Mouse (Mus musculus) heart, postnatal 14 days (tissue): ENCODE data around the gene Hhatl. TPM values are rescaled to one million over a fixed set of nuclear protein-coding genes. Genes with fewer than 3 reads are reported as not detected.

Experiments used
- DNase-seq, 2 experiments: peaks; one replicate each; pipeline ENCODE4 v3.0.0; 2021 to 2022
- intact Hi-C: fragments of 180-260 bp; cut with DNase I; formaldehyde crosslinking; loops from one replicate; pipeline ENCODE4 v1.15.1; 2025
- total RNA-seq, 2 experiments: library from RNA; stranded (reverse); gene quantifications; 2 replicates each; pipeline ENCODE4 v1.2.3; 2021

Gene Hhatl
- total RNA-seq, 2 experiments from 2014 or later = 118 to 123 TPM

- DNase-seq = no peak
Measured at GRCm38 (mm10) chr9:121761091-121761665, 31.1 kb downstream of the Hhatl start.

GRCm38 (mm10) chr9:121760271-121761090 is 31.8 kb downstream of the Hhatl start:
- intact Hi-C loops = loop anchor here (5.0 kb wide), 1 partner anchor 72 kb away; no protein-coding TSS in a partner anchor
- DNase-seq = peak; percentile 78 to 83

More at GRCm38 (mm10) chr9:121761091-121761665, 31.1 kb downstream of the Hhatl start:
- intact Hi-C loops = loop anchor here (5.0 kb wide), 1 partner anchor 71 kb away; no protein-coding TSS in a partner anchor

GRCm38 (mm10) chr9:121759091-121760081 is 32.9 kb downstream of the Hhatl start, which contains the start of gene Zfp651:
TSS of gene Zfp651 (plus strand) at chr9:121759330.
- intact Hi-C loops = loop anchor here (5.0 kb wide), 1 partner anchor 73 kb away; no protein-coding TSS in a partner anchor
- DNase-seq = peak; percentile 78 to 83

GRCm38 (mm10) chr9:121757835-121758814 is 34.2 kb downstream of the Hhatl start:
- intact Hi-C loops = no loop called here
- DNase-seq = no peak

GRCm38 (mm10) chr9:121757432-121757831 is 34.9 kb downstream of the Hhatl start:
- DNase-seq = peak in 1 of 2 experiments; percentile 43
- intact Hi-C loops = no loop called here

GRCm38 (mm10) chr9:121756785-121757184 is 35.5 kb downstream of the Hhatl start:
- DNase-seq = no peak
- intact Hi-C loops = no loop called here

GRCm38 (mm10) chr9:121754624-121755023 is 37.7 kb downstream of the Hhatl start:
- no peak for DNase-seq
- intact Hi-C loops = no loop called here

- intact Hi-C loops = no loop called here
- no peak for DNase-seq
Measured at GRCm38 (mm10) chr9:121752774-121753173, 39.5 kb downstream of the Hhatl start.

- no peak for DNase-seq
- intact Hi-C loops = no loop called here
Measured at GRCm38 (mm10) chr9:121744051-121744450, 48.3 kb downstream of the Hhatl start.

GRCm38 (mm10) chr9:121741168-121741567 is 51.1 kb downstream of the Hhatl start:
- no peak for DNase-seq
- intact Hi-C loops = no loop called here

- intact Hi-C loops = no loop called here
- DNase-seq = no peak
Measured at GRCm38 (mm10) chr9:121740490-121740889, 51.8 kb downstream of the Hhatl start.

Other genes starting within 250 kb of the Hhatl start
- not detected for gene Lyzl4, start 150.4 kb downstream of the Hhatl start, total RNA-seq
- 1 to 10 TPM in 1 of 2 experiments, under 1 TPM in 1; 0.73 to 2.1 TPM for gene Vipr1, start 149.8 kb downstream of the Hhatl start, total RNA-seq
- gene Sec22c, start 87.0 kb downstream of the Hhatl start, total RNA-seq = 1 to 10 TPM; 5.3 to 5.8 TPM
- gene Ss18l2, start 82.2 kb downstream of the Hhatl start, total RNA-seq = 100 to 1,000 TPM; 128 to 131 TPM
- 10 to 100 TPM; 44.8 to 46.5 TPM for gene Nktr, start 73.3 kb downstream of the Hhatl start, total RNA-seq
- 10 to 100 TPM; 89.4 to 91.9 TPM for gene Zfp651, start 33.2 kb downstream of the Hhatl start, total RNA-seq
- 1 to 10 TPM; 6.7 to 6.8 TPM for gene Klhl40, start 14.9 kb downstream of the Hhatl start, total RNA-seq
- gene Ccdc13, start 47.0 kb upstream of the Hhatl start, total RNA-seq = under 1 TPM in 1 of 2 experiments, not detected in 1; 0.38 TPM
- 100 to 1,000 TPM; 203 to 224 TPM for gene Higd1a, start 65.9 kb upstream of the Hhatl start, total RNA-seq
- 1 to 10 TPM; 2.0 to 3.4 TPM for gene Ackr2, start 105.8 kb upstream of the Hhatl start, total RNA-seq
- gene Cyp8b1, start 123.8 kb upstream of the Hhatl start, total RNA-seq = under 1 TPM in 1 of 2 experiments, not detected in 1; 0.10 TPM
- gene Fam198a, start 158.5 kb upstream of the Hhatl start, total RNA-seq = 1 to 10 TPM; 1.7 to 1.8 TPM
- gene Pomgnt2, start 204.6 kb upstream of the Hhatl start, total RNA-seq = 10 to 100 TPM in 1 of 2 experiments, 1 to 10 TPM in 1; 9.7 to 11.3 TPM